Mouse (Mus musculus) midbrain, embryonic 11.5 days (tissue): ENCODE measurements at regions not wholly inside any gene's neighbourhood (a gene's known extent, or its start where the extent isn't known, plus 50 kb on each side); places are given as distances from the start of the nearest gene placed in this dataset.

Experiments
- ATAC-seq: fragments of 200-750 bp; cut with Nextera tagmentation; 2 replicates; pipeline ENCODE4 v1.8.0; 2017; ENCODE audit warnings: moderate TSS enrichment, moderate library complexity; ENCODE audit not compliant: low FRiP score
- DNase-seq: peaks from one replicate; pipeline ENCODE4 v3.0.0; 2015; ENCODE audit warnings: low spot score; ENCODE audit errors: missing footprints
- H3K27ac ChIP-seq: fragments of 300-500 bp; sonication (generic); 2 replicates; pipeline ENCODE4 v1.5.1; 2014; ENCODE audit warnings: low read depth, low read length
- H3K27me3 ChIP-seq: fragments of 300-500 bp; sonication (generic); 2 replicates; pipeline ENCODE4 v1.6.1; 2014; ENCODE audit warnings: mild to moderate bottlenecking, low read length, moderate library complexity, mixed read lengths; ENCODE audit not compliant: control insufficient read depth, insufficient read depth
- H3K36me3 ChIP-seq: fragments of 300-500 bp; sonication (generic); 2 replicates; pipeline ENCODE4 v1.6.1; 2014; ENCODE audit warnings: mild to moderate bottlenecking, low read length, moderate library complexity, mixed read lengths; ENCODE audit not compliant: control insufficient read depth, insufficient read depth
- H3K4me1 ChIP-seq: fragments of 300-500 bp; sonication (generic); 2 replicates; pipeline ENCODE4 v1.6.1; 2014; ENCODE audit warnings: low read length; ENCODE audit not compliant: control insufficient read depth, insufficient read depth
- H3K4me2 ChIP-seq: fragments of 300-500 bp; sonication (generic); 2 replicates; pipeline ENCODE4 v1.6.1; 2014; ENCODE audit warnings: mild to moderate bottlenecking, moderate library complexity
- H3K4me3 ChIP-seq: fragments of 300-500 bp; sonication (generic); 2 replicates; pipeline ENCODE4 v1.5.1; 2014; ENCODE audit warnings: low read depth, low read length
- H3K9ac ChIP-seq: fragments of 300-500 bp; sonication (generic); 2 replicates; pipeline ENCODE4 v1.6.1; 2014; ENCODE audit warnings: low read length
- H3K9me3 ChIP-seq: fragments of 300-500 bp; sonication (generic); 2 replicates; pipeline ENCODE4 v1.6.1; 2016; ENCODE audit warnings: low read length; ENCODE audit not compliant: control insufficient read depth
- WGBS: fragments of 180-500 bp; shearing (Covaris S2); extraction: QIAGEN DNeasy Blood & Tissue Kit; methylation state at CpG from one replicate; pipeline ENCODE4 v1.1.7; 2014; 5-methylcytosine and 5-hydroxymethylcytosine counted together

DNA sequence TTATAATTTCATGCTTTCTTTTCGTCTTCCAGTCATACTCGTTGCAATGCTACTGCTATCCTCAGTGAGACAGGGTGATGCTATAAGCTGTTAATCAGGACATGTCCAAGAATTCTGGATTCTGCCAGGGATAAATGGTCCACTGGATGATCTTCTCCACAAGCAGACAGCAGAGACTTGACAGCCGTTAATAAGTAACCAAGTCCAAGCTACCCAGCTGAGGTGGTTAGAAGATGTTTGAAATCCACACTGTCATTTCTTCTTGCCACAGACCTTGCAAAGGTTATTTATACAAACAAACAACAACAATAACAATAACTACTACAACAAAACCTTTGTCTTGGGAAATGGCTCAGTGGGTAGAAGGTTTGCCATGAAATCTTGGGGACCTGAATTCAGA lies 443.2 kb upstream of the Pou3f3 start:
- no peak for ATAC-seq
- H3K27me3 ChIP-seq: no peaks in the 10 kb centered on the region
- H3K4me3 ChIP-seq: no peak overlapping the region
- no peaks in the 10 kb centered on the region for H3K9me3 ChIP-seq
- H3K27ac ChIP-seq: no peak overlapping the region
- no peak overlapping the region for H3K9ac ChIP-seq
- no peak overlapping the region for H3K4me2 ChIP-seq
- DNase-seq: peak; percentile 57
- H3K36me3 ChIP-seq: no peaks in the 10 kb centered on the region
- 89% methylated on average over 3 of the region's 3 CpGs for WGBS
- H3K4me1 ChIP-seq: peaks cover 8% of the 10 kb centered on the region

DNA sequence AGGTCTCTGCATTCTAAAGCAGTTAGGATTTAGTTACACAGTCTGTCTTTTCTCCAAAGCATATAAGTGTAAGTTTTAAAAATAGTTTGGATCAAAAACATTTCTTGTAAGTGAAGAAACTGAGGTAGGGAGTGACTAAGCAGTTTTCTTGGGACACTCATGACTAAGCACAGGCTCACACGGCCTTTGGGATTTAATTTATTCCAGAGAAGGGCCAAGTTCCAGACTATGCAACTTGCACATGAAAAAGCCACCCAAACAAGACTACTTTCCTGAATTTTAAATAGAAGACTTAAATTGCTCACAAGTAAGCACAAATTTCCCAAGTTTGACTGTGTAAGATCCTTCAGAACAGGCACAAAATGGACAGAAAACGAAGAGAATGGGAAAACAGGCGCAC lies 441.8 kb upstream of the Pou3f3 start:
- WGBS: 84% methylated on average over 3 of the region's 3 CpGs
- DNase-seq: peak; percentile 69

GRCm38 (mm10) chr1:42256911-42257595 lies 438.5 kb upstream of the Pou3f3 start:
- ATAC-seq (no peak), DNase-seq (peak; percentile 84)
- H3K27ac ChIP-seq: peak overlapping the region; percentile 93
- peak overlapping the region; percentile 31; the same call in 1 of the 2 replicates for H3K4me2 ChIP-seq
- no peak overlapping the region for H3K4me3 ChIP-seq
- H3K9me3 ChIP-seq: no peaks in the 10 kb centered on the region
- peaks cover 46% of the 10 kb centered on the region for H3K4me1 ChIP-seq
- 73% methylated on average over 10 of the region's 10 CpGs for WGBS
- H3K36me3 ChIP-seq: no peaks in the 10 kb centered on the region
- no peaks in the 10 kb centered on the region for H3K27me3 ChIP-seq
- no peak overlapping the region; the same call in 1 of the 2 replicates for H3K9ac ChIP-seq

More for the DNA sequence above, 441.8 kb upstream of the Pou3f3 start:
- H3K36me3 ChIP-seq: no peaks in the 10 kb centered on the region
- no peak overlapping the region for H3K9ac ChIP-seq
- H3K27ac ChIP-seq: no peak overlapping the region
- H3K27me3 ChIP-seq: no peaks in the 10 kb centered on the region
- no peak overlapping the region for H3K4me3 ChIP-seq
- no peak for ATAC-seq
- peaks cover 22% of the 10 kb centered on the region for H3K4me1 ChIP-seq
- no peaks in the 10 kb centered on the region for H3K9me3 ChIP-seq
- no peak overlapping the region for H3K4me2 ChIP-seq

DNA sequence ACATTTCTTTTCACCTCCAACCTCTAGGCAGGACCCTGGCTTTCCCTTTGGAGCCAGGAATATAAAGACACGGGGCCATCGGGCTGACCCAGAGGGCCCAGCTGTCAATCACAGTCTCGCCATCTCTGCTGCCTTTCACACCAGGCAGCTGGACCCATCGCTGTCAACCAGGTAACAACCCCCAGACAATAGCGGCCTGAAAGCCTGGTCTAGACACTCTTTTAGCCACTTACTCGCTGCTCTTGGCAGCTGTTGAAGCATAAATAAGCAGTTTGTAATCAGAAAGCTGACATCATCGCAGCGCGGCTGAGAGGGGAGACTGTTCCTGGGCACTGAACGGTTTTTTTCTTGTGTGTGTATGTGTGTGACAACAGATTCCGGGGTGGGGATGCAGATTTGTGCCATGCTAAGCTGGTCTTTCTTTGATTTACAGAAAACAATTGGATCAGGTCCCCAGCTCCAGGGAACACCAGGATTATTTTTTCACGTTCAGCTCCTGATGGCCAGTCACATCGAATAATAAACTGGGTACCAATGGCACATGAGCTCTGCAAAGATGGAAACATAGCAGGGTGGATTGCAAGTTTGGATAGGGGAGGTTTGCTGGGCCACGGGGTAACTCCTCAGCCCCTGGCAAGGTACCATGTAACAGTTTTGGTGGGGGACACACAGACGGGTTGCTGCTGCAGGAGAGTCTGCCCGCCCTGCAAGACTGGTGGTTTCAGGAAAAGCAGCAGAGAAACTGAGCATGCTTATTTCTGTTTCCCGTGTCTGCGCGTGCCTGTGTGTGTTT lies 437.6 kb upstream of the Pou3f3 start:
- H3K9me3 ChIP-seq: no peaks in the 10 kb centered on the region
- H3K4me1 ChIP-seq: peaks cover 50% of the 10 kb centered on the region
- no peaks in the 10 kb centered on the region for H3K36me3 ChIP-seq
- H3K4me2 ChIP-seq: peak overlapping the region; percentile 31
- WGBS: 25% methylated on average over 19 of the region's 19 CpGs
- H3K27ac ChIP-seq: peak overlapping the region; percentile 93
- peak; percentile 95 for DNase-seq
- no peaks in the 10 kb centered on the region for H3K27me3 ChIP-seq
- ATAC-seq: peak; percentile 91
- no peak overlapping the region for H3K4me3 ChIP-seq
- H3K9ac ChIP-seq: peak overlapping the region; percentile 57

GRCm38 (mm10) chr1:42258594-42258910 lies 437.0 kb upstream of the Pou3f3 start:
- 55% methylated on average over 4 of the region's 4 CpGs for WGBS
- ATAC-seq (0 out of 2 replicates have a peak, but pooled peaks have one; percentile 3), DNase-seq (peak; percentile 91)
- peak overlapping the region; percentile 31 for H3K4me2 ChIP-seq
- H3K27ac ChIP-seq: peak overlapping the region; percentile 93
- no peaks in the 10 kb centered on the region for H3K27me3 ChIP-seq
- H3K36me3 ChIP-seq: no peaks in the 10 kb centered on the region
- peaks cover 50% of the 10 kb centered on the region for H3K4me1 ChIP-seq
- H3K4me3 ChIP-seq: no peak overlapping the region
- H3K9ac ChIP-seq: peak overlapping the region; percentile 57
- H3K9me3 ChIP-seq: no peaks in the 10 kb centered on the region

- Histone ChIP-seq H3K4me1 (peaks cover 50% of the 10 kb centered on the region), H3K36me3 (no peaks in the 10 kb centered on the region), H3K27ac (peak overlapping the region; percentile 93), H3K27me3 (no peaks in the 10 kb centered on the region), H3K4me2 (peak overlapping the region; percentile 12), H3K9me3 (no peaks in the 10 kb centered on the region), H3K9ac (peak overlapping the region; percentile 55; the same call in 1 of the 2 replicates), H3K4me3 (no peak overlapping the region)
- no peak for ATAC-seq
- 58% methylated on average over 13 of the region's 13 CpGs for WGBS
- peak; percentile 83 for DNase-seq
These were observed 436.2 kb upstream of the Pou3f3 start for GRCm38 (mm10) chr1:42259216-42259977.

- Histone ChIP-seq H3K4me1 (peaks cover 50% of the 10 kb centered on the region), H3K27ac (peak overlapping the region; percentile 93), H3K4me2 (peak overlapping the region; percentile 12), H3K9ac (peak overlapping the region; percentile 55), H3K9me3 (no peaks in the 10 kb centered on the region), H3K27me3 (no peaks in the 10 kb centered on the region), H3K4me3 (peak overlapping the region; percentile 7; the same call in 1 of the 2 replicates), H3K36me3 (no peaks in the 10 kb centered on the region)
- ATAC-seq (no peak), DNase-seq (no peak)
- 62% methylated on average over 9 of the region's 9 CpGs for WGBS
These were observed 435.3 kb upstream of the Pou3f3 start for GRCm38 (mm10) chr1:42260033-42260925.

GRCm38 (mm10) chr1:42261031-42261430 lies 434.5 kb upstream of the Pou3f3 start:
- no peaks in the 10 kb centered on the region for H3K36me3 ChIP-seq
- H3K9me3 ChIP-seq: no peaks in the 10 kb centered on the region
- peaks cover 50% of the 10 kb centered on the region for H3K4me1 ChIP-seq
- ATAC-seq (no peak), DNase-seq (no peak)
- H3K4me2 ChIP-seq: peak overlapping the region; percentile 46; the same call in 1 of the 2 replicates
- no peaks in the 10 kb centered on the region for H3K27me3 ChIP-seq
- H3K27ac ChIP-seq: peak overlapping the region; percentile 20; the same call in 1 of the 2 replicates
- 15% methylated on average over 3 of the region's 3 CpGs for WGBS
- H3K9ac ChIP-seq: no peak overlapping the region
- no peak overlapping the region for H3K4me3 ChIP-seq
